Mouse (Mus musculus) E14TG2a.4 (cell line): ENCODE results near the gene Gm11060.

Experiments
- CTCF ChIP-seq: conservative IDR thresholded peaks from 2 replicates; pipeline ENCODE4 v1.5.1; 2014; ENCODE audit warnings: low read length
- NANOG ChIP-seq: IDR thresholded peaks from 2 replicates; pipeline ENCODE4 v1.6.1; 2014; ENCODE audit warnings: borderline replicate concordance, low read length, mixed read lengths
- POU5F1 ChIP-seq: IDR thresholded peaks from 2 replicates; pipeline ENCODE4 v1.6.1; 2014; ENCODE audit warnings: low read length, borderline replicate concordance

DNA sequence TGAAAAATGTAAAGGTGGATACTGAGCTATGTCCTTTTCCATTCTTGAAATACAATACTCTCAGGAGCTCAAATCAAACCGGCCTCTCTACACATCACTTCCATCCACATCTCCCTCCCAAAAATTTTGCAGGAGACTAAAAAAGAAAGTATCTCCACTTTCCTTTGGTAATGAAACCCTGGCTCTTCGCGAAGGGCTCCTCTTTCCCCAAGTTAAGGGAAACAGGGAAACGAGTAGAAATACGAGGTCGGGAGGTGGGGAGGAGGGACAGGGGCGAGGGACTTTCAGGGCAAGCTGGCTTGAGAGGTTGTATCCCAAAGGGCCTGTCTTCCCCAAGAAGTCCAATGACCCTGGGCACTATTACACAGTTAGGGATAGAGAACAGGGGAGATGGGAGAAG, 32.6 kb downstream of the Gm11060 start:
- no peak for TF ChIP-seq CTCF
- no peak for TF ChIP-seq NANOG
- no peak for TF ChIP-seq POU5F1
